Mouse (Mus musculus): ENCODE measurements at regions not wholly inside any gene's neighbourhood (a gene's known extent, or its start where the extent isn't known, plus 50 kb on each side); places are given as distances from the start of the nearest gene placed in this dataset.

GRCm38 (mm10) chr3:34738938-34739337 is 88.7 kb downstream of the Sox2 start:
- Histone ChIP-seq H3K9me3 (replicated peaks) (peaks cover 22% of the 10 kb centered on the region), H3K27me3 (ENCODE audit: insufficient read depth, low read length) (no peaks in the 10 kb centered on the region), H3K4me3 (ENCODE audit: low read depth, low read length) (no peak overlapping the region), H3K36me3 (replicated peaks) (no peaks in the 10 kb centered on the region), H3K4me1 (ENCODE audit: insufficient read depth, low read depth, low read length) (no peaks in the 10 kb centered on the region)
- TF ChIP-seq POLR2AphosphoS5 (IDR thresholded peaks at IDR 0.05; ENCODE audit: insufficient replicate concordance, low read depth, low read length) (no peak), CTCF (IDR thresholded peaks at IDR 0.05; ENCODE audit: low read depth, low read length) (no peak), GATA1 (IDR thresholded peaks at IDR 0.05; ENCODE audit: borderline replicate concordance, low read length) (no peak), GATA2 (IDR thresholded peaks at IDR 0.05; ENCODE audit: borderline replicate concordance, low read depth, low read length) (no peak), TAL1 (conservative IDR thresholded peaks at IDR 0.05; ENCODE audit: low read depth, low read length) (no peak)
- no peak for DNase-seq (ENCODE audit: low spot score)
- no peak for ATAC-seq (ENCODE audit: extremely low read depth, insufficient number of reproducible peaks, low FRiP score, poor library complexity, severe bottlenecking)

GRCm38 (mm10) chr3:34739693-34740092 is 89.5 kb downstream of the Sox2 start:
- Histone ChIP-seq H3K4me1 (ENCODE audit: insufficient read depth, low read depth, low read length) (no peaks in the 10 kb centered on the region), H3K9me3 (replicated peaks) (peaks cover 27% of the 10 kb centered on the region), H3K27me3 (ENCODE audit: insufficient read depth, low read length) (no peaks in the 10 kb centered on the region), H3K36me3 (replicated peaks) (no peaks in the 10 kb centered on the region), H3K4me3 (ENCODE audit: low read depth, low read length) (no peak overlapping the region)
- no peak for ATAC-seq (ENCODE audit: extremely low read depth, insufficient number of reproducible peaks, low FRiP score, poor library complexity, severe bottlenecking)
- TF ChIP-seq GATA1 (IDR thresholded peaks at IDR 0.05; ENCODE audit: borderline replicate concordance, low read length) (no peak), CTCF (IDR thresholded peaks at IDR 0.05; ENCODE audit: low read depth, low read length) (no peak), POLR2AphosphoS5 (IDR thresholded peaks at IDR 0.05; ENCODE audit: insufficient replicate concordance, low read depth, low read length) (no peak), TAL1 (conservative IDR thresholded peaks at IDR 0.05; ENCODE audit: low read depth, low read length) (no peak), GATA2 (IDR thresholded peaks at IDR 0.05; ENCODE audit: borderline replicate concordance, low read depth, low read length) (no peak)
- DNase-seq (ENCODE audit: low spot score), result no peak

GRCm38 (mm10) chr3:34740110-34740509 is 89.9 kb downstream of the Sox2 start:
- TF ChIP-seq POLR2AphosphoS5 (IDR thresholded peaks at IDR 0.05; ENCODE audit: insufficient replicate concordance, low read depth, low read length), result no peak
- TF ChIP-seq TAL1 (conservative IDR thresholded peaks at IDR 0.05; ENCODE audit: low read depth, low read length), result no peak
- no peak for TF ChIP-seq GATA2 (IDR thresholded peaks at IDR 0.05; ENCODE audit: borderline replicate concordance, low read depth, low read length)
- TF ChIP-seq GATA1 (IDR thresholded peaks at IDR 0.05; ENCODE audit: borderline replicate concordance, low read length), result no peak
- TF ChIP-seq CTCF (IDR thresholded peaks at IDR 0.05; ENCODE audit: low read depth, low read length), result no peak
- DNase-seq (ENCODE audit: low spot score), result no peak
- no peak for ATAC-seq (ENCODE audit: extremely low read depth, insufficient number of reproducible peaks, low FRiP score, poor library complexity, severe bottlenecking)
- Histone ChIP-seq H3K4me1 (ENCODE audit: insufficient read depth, low read depth, low read length) (no peaks in the 10 kb centered on the region), H3K9me3 (replicated peaks) (peaks cover 25% of the 10 kb centered on the region), H3K36me3 (replicated peaks) (no peaks in the 10 kb centered on the region), H3K4me3 (ENCODE audit: low read depth, low read length) (no peak overlapping the region), H3K27me3 (ENCODE audit: insufficient read depth, low read length) (no peaks in the 10 kb centered on the region)

- no peak overlapping the region for H3K4me3 ChIP-seq (ENCODE audit: low read depth, low read length)
- no peaks in the 10 kb centered on the region for H3K27me3 ChIP-seq (ENCODE audit: insufficient read depth, low read length)
- H3K36me3 ChIP-seq (replicated peaks), result no peaks in the 10 kb centered on the region
- DNase-seq (ENCODE audit: low spot score), result no peak
- no peaks in the 10 kb centered on the region for H3K4me1 ChIP-seq (ENCODE audit: insufficient read depth, low read depth, low read length)
- TF ChIP-seq CTCF (IDR thresholded peaks at IDR 0.05; ENCODE audit: low read depth, low read length) (no peak), GATA1 (IDR thresholded peaks at IDR 0.05; ENCODE audit: borderline replicate concordance, low read length) (no peak), GATA2 (IDR thresholded peaks at IDR 0.05; ENCODE audit: borderline replicate concordance, low read depth, low read length) (no peak), POLR2AphosphoS5 (IDR thresholded peaks at IDR 0.05; ENCODE audit: insufficient replicate concordance, low read depth, low read length) (no peak), TAL1 (conservative IDR thresholded peaks at IDR 0.05; ENCODE audit: low read depth, low read length) (no peak)
- H3K9me3 ChIP-seq (replicated peaks), result peaks cover 30% of the 10 kb centered on the region
- ATAC-seq (ENCODE audit: extremely low read depth, insufficient number of reproducible peaks, low FRiP score, poor library complexity, severe bottlenecking), result no peak
Measured at GRCm38 (mm10) chr3:34745181-34745736, 95.1 kb downstream of the Sox2 start.

GRCm38 (mm10) chr3:34747499-34748093 is 97.4 kb downstream of the Sox2 start:
- ATAC-seq (ENCODE audit: extremely low read depth, insufficient number of reproducible peaks, low FRiP score, poor library complexity, severe bottlenecking), result no peak
- H3K9me3 ChIP-seq (replicated peaks), result peaks cover 42% of the 10 kb centered on the region
- no peaks in the 10 kb centered on the region for H3K36me3 ChIP-seq (replicated peaks)
- no peaks in the 10 kb centered on the region for H3K27me3 ChIP-seq (ENCODE audit: insufficient read depth, low read length)
- no peak overlapping the region for H3K4me3 ChIP-seq (ENCODE audit: low read depth, low read length)
- no peak for TF ChIP-seq GATA1 (IDR thresholded peaks at IDR 0.05; ENCODE audit: borderline replicate concordance, low read length)
- TF ChIP-seq POLR2AphosphoS5 (IDR thresholded peaks at IDR 0.05; ENCODE audit: insufficient replicate concordance, low read depth, low read length), result no peak
- no peaks in the 10 kb centered on the region for H3K4me1 ChIP-seq (ENCODE audit: insufficient read depth, low read depth, low read length)
- DNase-seq (ENCODE audit: low spot score), result no peak

- TF ChIP-seq TAL1 (conservative IDR thresholded peaks at IDR 0.05; ENCODE audit: low read depth, low read length) (no peak), GATA2 (IDR thresholded peaks at IDR 0.05; ENCODE audit: borderline replicate concordance, low read depth, low read length) (no peak), POLR2AphosphoS5 (IDR thresholded peaks at IDR 0.05; ENCODE audit: insufficient replicate concordance, low read depth, low read length) (no peak), CTCF (IDR thresholded peaks at IDR 0.05; ENCODE audit: low read depth, low read length) (no peak), GATA1 (IDR thresholded peaks at IDR 0.05; ENCODE audit: borderline replicate concordance, low read length) (no peak)
Measured at GRCm38 (mm10) chr3:34749989-34750388, 99.8 kb downstream of the Sox2 start.

More at GRCm38 (mm10) chr3:34749989-34750388, 99.8 kb downstream of the Sox2 start:
- no peak for ATAC-seq (ENCODE audit: extremely low read depth, insufficient number of reproducible peaks, low FRiP score, poor library complexity, severe bottlenecking)
- peaks cover 39% of the 10 kb centered on the region for H3K9me3 ChIP-seq (replicated peaks)
- no peaks in the 10 kb centered on the region for H3K36me3 ChIP-seq (replicated peaks)
- H3K4me1 ChIP-seq (ENCODE audit: insufficient read depth, low read depth, low read length), result no peaks in the 10 kb centered on the region
- DNase-seq (ENCODE audit: low spot score), result no peak
- no peaks in the 10 kb centered on the region for H3K27me3 ChIP-seq (ENCODE audit: insufficient read depth, low read length)
- no peak overlapping the region for H3K4me3 ChIP-seq (ENCODE audit: low read depth, low read length)

Measured in G1E (cell line).